Mouse (Mus musculus) ES-Bruce4 (cell line): Measurements from ENCODE around the gene Wscd2. TPM values are rescaled to one million over a fixed set of nuclear protein-coding genes. Genes with fewer than 3 reads are reported as not detected.
A peak's percentile ranks its signal among the peaks of the same experiment; 100 is the strongest.

Experiments used
- H3K27ac ChIP-seq: 2 replicates; pipeline ENCODE4 v1.5.1; 2012; ENCODE audit warnings: low read length, inconsistent platforms; ENCODE audit not compliant: insufficient read depth
- H3K27me3 ChIP-seq: 2 replicates; pipeline ENCODE4 v1.6.1; 2012; ENCODE audit warnings: mild to moderate bottlenecking, low read length, inconsistent platforms; ENCODE audit not compliant: control insufficient read depth, poor library complexity, insufficient read depth, severe bottlenecking
- H3K36me3 ChIP-seq: 2 replicates; pipeline ENCODE4 v1.6.1; 2012; ENCODE audit warnings: inconsistent platforms, mild to moderate bottlenecking, low read length, moderate library complexity; ENCODE audit not compliant: control insufficient read depth, poor library complexity, insufficient read depth, severe bottlenecking
- H3K4me1 ChIP-seq: one replicate; pipeline ENCODE4 v1.8.1; 2011; ENCODE audit warnings: low read length; ENCODE audit not compliant: control insufficient read depth, insufficient read depth
- H3K4me3 ChIP-seq: 2 replicates; pipeline ENCODE4 v1.5.1; 2011; ENCODE audit warnings: low read depth, mild to moderate bottlenecking, low read length
- H3K9ac ChIP-seq: 2 replicates; pipeline ENCODE4 v1.6.1; 2012; ENCODE audit warnings: low read depth, mild to moderate bottlenecking, inconsistent platforms; ENCODE audit not compliant: poor library complexity, severe bottlenecking
- H3K9me3 ChIP-seq: replicated peaks from 2 replicates; pipeline ENCODE4 v1.6.1; 2012; ENCODE audit warnings: mild to moderate bottlenecking, low read length, inconsistent platforms; ENCODE audit not compliant: control insufficient read depth, poor library complexity, insufficient read depth, severe bottlenecking
- CTCF ChIP-seq: IDR thresholded peaks from one replicate; pipeline ENCODE4 v1.8.1; 2011; ENCODE audit warnings: low read depth, low read length
- EP300 ChIP-seq: IDR thresholded peaks from 2 replicates; pipeline ENCODE4 v1.6.1; 2011; ENCODE audit warnings: low read depth, low read length; ENCODE audit not compliant: insufficient read depth
- POLR2A ChIP-seq: IDR thresholded peaks from one replicate; pipeline ENCODE4 v1.8.1; 2011; ENCODE audit warnings: low read length; ENCODE audit not compliant: insufficient read depth
- polyA plus RNA-seq: library from polyadenylated mRNA; stranded (reverse); fragments of >200 nt; gene quantifications from 2 replicates; pipeline ENCODE4 v1.2.4, GENCODE M21; 2011; ENCODE audit warnings: low read depth; ENCODE audit not compliant: missing spikeins, insufficient read depth, insufficient read length

Gene Wscd2
- polyA plus RNA-seq, 1 experiment: 2.3 TPM

DNA sequence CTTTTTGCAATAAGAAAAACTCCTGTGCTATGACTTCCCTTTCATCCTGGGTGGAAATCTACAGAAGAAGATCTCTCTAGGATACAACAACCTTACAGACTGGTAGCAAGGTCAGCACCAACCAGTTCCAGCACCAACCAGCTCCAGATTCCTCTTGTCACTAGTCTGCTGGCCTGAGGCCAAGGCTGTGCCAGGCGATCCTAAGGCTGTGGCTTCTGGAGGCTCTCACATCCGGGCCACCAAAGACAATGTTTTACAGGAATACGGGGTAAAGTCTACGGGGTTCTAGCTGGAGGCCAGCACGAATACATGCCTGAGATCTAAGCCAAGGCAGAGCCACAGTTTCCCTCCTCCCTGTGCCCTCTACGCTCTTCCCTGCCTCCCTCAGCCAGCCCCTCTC is 25.4 kb upstream of the Wscd2 start:
- H3K4me3 ChIP-seq: no peak overlapping the region
- H3K9ac ChIP-seq: no peak overlapping the region
- no peak overlapping the region for H3K27ac ChIP-seq
- H3K27me3 ChIP-seq: no peaks in the 10 kb centered on the region
- H3K4me1 ChIP-seq: peaks cover 5% of the 10 kb centered on the region
- H3K9me3 ChIP-seq: no peaks in the 10 kb centered on the region
- TF ChIP-seq CTCF: no peak
- TF ChIP-seq POLR2A: no peak
- no peaks in the 10 kb centered on the region for H3K36me3 ChIP-seq

DNA sequence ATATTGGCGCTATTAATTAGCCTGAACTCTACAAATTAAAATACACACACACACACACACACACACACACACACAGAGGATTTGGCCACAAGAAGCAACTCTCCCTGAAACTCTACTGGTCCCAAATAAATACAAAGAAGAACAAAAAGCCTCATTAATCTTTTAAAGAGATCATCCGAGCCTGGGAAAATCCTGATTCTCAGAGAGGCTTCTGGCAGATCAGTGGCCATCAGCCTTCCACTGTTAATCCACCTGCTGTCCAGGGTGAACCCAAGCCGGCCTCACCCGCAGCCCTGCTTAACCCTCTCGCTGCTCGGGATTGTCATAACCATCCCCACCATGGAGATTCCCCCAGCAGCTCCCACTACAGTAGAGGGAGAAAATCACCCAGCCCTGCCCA is 23.6 kb upstream of the Wscd2 start:
- H3K36me3 ChIP-seq: no peaks in the 10 kb centered on the region
- no peak overlapping the region for H3K27ac ChIP-seq
- no peak overlapping the region for H3K4me3 ChIP-seq
- H3K27me3 ChIP-seq: no peaks in the 10 kb centered on the region
- no peaks in the 10 kb centered on the region for H3K9me3 ChIP-seq
- no peak overlapping the region for H3K9ac ChIP-seq
- peaks cover 4% of the 10 kb centered on the region for H3K4me1 ChIP-seq
- no peak for TF ChIP-seq CTCF
- TF ChIP-seq EP300: no peak
- TF ChIP-seq POLR2A: no peak

- H3K4me3 ChIP-seq: no peak overlapping the region
- H3K9me3 ChIP-seq: no peaks in the 10 kb centered on the region
- no peaks in the 10 kb centered on the region for H3K27me3 ChIP-seq
- peaks cover 2% of the 10 kb centered on the region for H3K4me1 ChIP-seq
- H3K9ac ChIP-seq: no peak overlapping the region
- H3K36me3 ChIP-seq: no peaks in the 10 kb centered on the region
- no peak for TF ChIP-seq CTCF
- no peak for TF ChIP-seq EP300
- TF ChIP-seq POLR2A: no peak
- H3K27ac ChIP-seq: peak overlapping the region; percentile 27; the same call in 1 of the 2 replicates
Measured at GRCm38 (mm10) chr5:113467072-113467471, 23.1 kb upstream of the Wscd2 start.

DNA sequence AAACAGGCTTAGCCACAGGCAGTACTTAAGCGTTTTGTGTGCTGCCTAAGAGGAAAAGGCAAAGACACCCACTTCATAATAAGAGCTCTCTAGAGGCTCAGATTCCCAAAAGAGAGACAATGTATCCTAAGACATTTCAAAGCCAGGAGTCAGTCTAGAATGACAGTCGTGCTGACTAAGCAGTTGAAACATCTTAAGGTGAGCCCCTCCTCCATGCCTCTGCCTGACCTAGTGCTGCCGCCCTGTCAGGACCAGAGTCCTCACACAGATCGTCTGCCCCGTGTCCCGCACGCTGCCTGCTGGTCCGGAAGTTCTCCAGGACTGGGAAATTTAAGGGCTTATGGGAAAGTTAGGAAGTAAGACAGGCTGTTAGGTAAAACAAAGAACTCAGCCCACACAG is 22.4 kb upstream of the Wscd2 start:
- no peaks in the 10 kb centered on the region for H3K36me3 ChIP-seq
- no peaks in the 10 kb centered on the region for H3K9me3 ChIP-seq
- H3K27me3 ChIP-seq: no peaks in the 10 kb centered on the region
- H3K4me1 ChIP-seq: peaks cover 4% of the 10 kb centered on the region
- no peak overlapping the region for H3K9ac ChIP-seq
- no peak overlapping the region for H3K4me3 ChIP-seq
- H3K27ac ChIP-seq: peak overlapping the region; percentile 57
- TF ChIP-seq EP300 (peak; percentile 78), POLR2A (no peak), CTCF (no peak)

DNA sequence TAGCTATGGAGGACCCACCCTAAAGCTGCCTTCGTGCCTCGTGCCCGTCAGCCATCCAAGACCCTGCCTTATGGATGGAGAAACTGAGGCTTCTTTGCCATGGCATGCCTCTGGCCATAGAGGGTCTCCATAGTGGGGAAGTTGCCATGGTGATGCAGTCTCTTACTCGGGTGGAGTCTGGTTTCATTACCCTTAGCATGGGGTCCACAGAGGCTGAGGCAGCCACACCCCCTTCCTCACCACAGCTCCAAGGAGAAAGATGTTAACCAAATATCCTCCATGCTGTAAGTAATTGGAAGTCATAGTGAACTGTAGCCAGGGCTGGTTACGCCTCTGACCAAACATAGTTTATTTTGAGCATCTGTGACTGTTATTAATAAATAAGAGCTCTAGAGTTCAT is 21.5 kb upstream of the Wscd2 start:
- Histone ChIP-seq H3K4me3 (no peak overlapping the region), H3K9ac (no peak overlapping the region), H3K36me3 (no peaks in the 10 kb centered on the region), H3K27ac (no peak overlapping the region), H3K4me1 (peaks cover 6% of the 10 kb centered on the region), H3K9me3 (no peaks in the 10 kb centered on the region), H3K27me3 (no peaks in the 10 kb centered on the region)
- no peak for TF ChIP-seq CTCF
- no peak for TF ChIP-seq POLR2A
- no peak for TF ChIP-seq EP300

- no peak overlapping the region for H3K27ac ChIP-seq
Measured at GRCm38 (mm10) chr5:113469231-113469630, 20.9 kb upstream of the Wscd2 start.

More at GRCm38 (mm10) chr5:113469231-113469630, 20.9 kb upstream of the Wscd2 start:
- Histone ChIP-seq H3K4me3 (no peak overlapping the region), H3K36me3 (no peaks in the 10 kb centered on the region), H3K9me3 (no peaks in the 10 kb centered on the region), H3K4me1 (peaks cover 6% of the 10 kb centered on the region), H3K27me3 (no peaks in the 10 kb centered on the region), H3K9ac (no peak overlapping the region)
- no peak for TF ChIP-seq EP300
- TF ChIP-seq CTCF: no peak
- no peak for TF ChIP-seq POLR2A
